Mouse (Mus musculus) kidney, embryonic 14.5 days (tissue): ENCODE data around the gene Rad18. TPM values are rescaled to one million over a fixed set of nuclear protein-coding genes. Genes with fewer than 3 reads are reported as not detected.
"Not testable (repeated sequence)": the region's sequence is repeated elsewhere in the genome, so short reads cannot be mapped to it uniquely, and the experiment has no call there.

Source experiments
- ATAC-seq: fragments of 200-750 bp; cut with Nextera tagmentation; 2 replicates; pipeline ENCODE4 v1.8.0; 2017; ENCODE audit warnings: moderate number of reproducible peaks, mild to moderate bottlenecking, moderate TSS enrichment, moderate library complexity; ENCODE audit not compliant: low FRiP score, low TSS enrichment
- H3K27ac ChIP-seq: fragments of 300-500 bp; sonication (generic); 2 replicates; pipeline ENCODE4 v1.5.1; 2014; ENCODE audit warnings: low read depth, mild to moderate bottlenecking, low read length, moderate library complexity, mixed read lengths
- H3K27me3 ChIP-seq: fragments of 300-500 bp; sonication (generic); 2 replicates; pipeline ENCODE4 v1.6.1; 2014; ENCODE audit warnings: mild to moderate bottlenecking, low read length; ENCODE audit not compliant: control insufficient read depth, insufficient read depth
- H3K36me3 ChIP-seq: fragments of 300-500 bp; sonication (generic); 2 replicates; pipeline ENCODE4 v1.6.1; 2014; ENCODE audit warnings: low read length, mixed read lengths; ENCODE audit not compliant: control insufficient read depth, insufficient read depth
- H3K4me1 ChIP-seq: fragments of 300-500 bp; sonication (generic); 2 replicates; pipeline ENCODE4 v1.6.1; 2014; ENCODE audit warnings: low read length, mixed read lengths; ENCODE audit not compliant: control insufficient read depth, insufficient read depth
- H3K4me2 ChIP-seq: fragments of 300-500 bp; sonication (generic); replicated peaks from 2 replicates; pipeline ENCODE4 v1.6.1; 2014; ENCODE audit warnings: low read depth, mild to moderate bottlenecking, low read length
- H3K4me3 ChIP-seq: fragments of 300-500 bp; sonication (generic); 2 replicates; pipeline ENCODE4 v1.5.1; 2014; ENCODE audit warnings: mild to moderate bottlenecking, low read length
- H3K9ac ChIP-seq: fragments of 300-500 bp; sonication (generic); 2 replicates; pipeline ENCODE4 v1.6.1; 2014; ENCODE audit warnings: low read depth, mild to moderate bottlenecking, low read length, moderate library complexity
- H3K9me3 ChIP-seq: fragments of 300-500 bp; sonication (generic); 2 replicates; pipeline ENCODE4 v1.6.1; 2016; ENCODE audit warnings: low read length; ENCODE audit not compliant: control insufficient read depth
- WGBS: fragments of 180-500 bp; shearing (Covaris S2); extraction: QIAGEN DNeasy Blood & Tissue Kit; methylation state at CpG from one replicate; pipeline ENCODE4 v1.1.7; 2014; 5-methylcytosine and 5-hydroxymethylcytosine counted together
- polyA plus RNA-seq: library from polyadenylated mRNA; unstranded; fragments of >200 nt; fragmentation: Nextera tagmentation; extraction: Ambion mirVana; gene quantifications from 2 replicates; pipeline ENCODE4 v1.2.1, GENCODE M21; 2014

Gene Rad18
- polyA plus RNA-seq, 1 experiment from 2014 or later, result 55.2 TPM

GRCm38 (mm10) chr6:112731386-112731785 is 34.9 kb upstream of the Rad18 start:
- Histone ChIP-seq H3K9me3 (no peaks in the 10 kb centered on the region), H3K4me3 (no peak overlapping the region), H3K4me1 (no peaks in the 10 kb centered on the region), H3K9ac (no peak overlapping the region), H3K4me2 (no peak overlapping the region), H3K36me3 (no peaks in the 10 kb centered on the region), H3K27me3 (no peaks in the 10 kb centered on the region), H3K27ac (no peak overlapping the region)
- ATAC-seq, result no peak
- WGBS, result 95% methylated on average over 10 of the region's 10 CpGs

GRCm38 (mm10) chr6:112728760-112729422 is 32.4 kb upstream of the Rad18 start:
- WGBS, result 5% methylated on average over 17 of the region's 17 CpGs

GRCm38 (mm10) chr6:112725468-112725867 is 29.0 kb upstream of the Rad18 start:
- Histone ChIP-seq H3K9me3 (no peaks in the 10 kb centered on the region), H3K4me1 (no peaks in the 10 kb centered on the region), H3K4me3 (no peak overlapping the region), H3K4me2 (no peak overlapping the region), H3K27ac (no peak overlapping the region), H3K27me3 (no peaks in the 10 kb centered on the region), H3K36me3 (no peaks in the 10 kb centered on the region), H3K9ac (no peak overlapping the region)
- no peak for ATAC-seq
- 93% methylated on average over 4 of the region's 4 CpGs for WGBS

More at GRCm38 (mm10) chr6:112728760-112729422, 32.4 kb upstream of the Rad18 start:
- Histone ChIP-seq H3K36me3 (no peaks in the 10 kb centered on the region), H3K27me3 (no peaks in the 10 kb centered on the region), H3K9me3 (no peaks in the 10 kb centered on the region), H3K9ac (0 out of 2 replicates have a peak overlapping the region, but pooled peaks have one; percentile 34), H3K27ac (peak overlapping the region; percentile 24; the same call in 1 of the 2 replicates), H3K4me1 (no peaks in the 10 kb centered on the region), H3K4me2 (peak overlapping the region; percentile 37), H3K4me3 (peak overlapping the region; percentile 32)
- ATAC-seq, result peak; percentile 93

DNA sequence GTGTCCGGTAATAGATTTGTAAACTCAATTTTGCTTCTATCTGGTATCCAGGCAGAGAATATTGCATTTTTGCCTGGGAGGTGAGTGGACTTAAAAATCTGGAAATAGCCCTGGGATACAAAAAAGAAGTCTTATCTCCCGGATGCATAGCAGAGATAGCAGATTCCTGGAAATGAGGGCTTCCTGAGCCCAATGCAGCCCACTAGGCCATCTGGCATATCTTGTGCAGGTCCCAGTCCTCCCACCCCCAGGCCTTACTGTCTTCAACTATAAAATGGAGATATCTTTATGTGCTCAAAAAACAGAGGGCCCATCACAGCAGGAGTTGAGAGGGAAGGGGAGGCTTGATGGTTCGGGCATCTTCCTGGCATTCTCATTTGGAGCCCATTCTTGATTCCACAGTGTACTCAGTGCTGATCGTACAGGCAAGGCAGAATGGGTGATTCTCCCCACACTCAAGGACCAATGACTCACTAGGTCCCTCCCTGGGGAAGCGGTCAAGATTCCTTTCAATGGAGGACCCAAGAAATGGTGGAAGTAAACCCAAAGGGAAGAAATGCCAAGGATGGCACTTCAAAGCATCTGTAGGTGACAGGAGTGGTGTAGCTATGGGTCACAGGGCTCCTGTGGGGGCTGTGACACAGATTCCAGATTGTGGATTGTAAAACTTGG is 24.1 kb upstream of the Rad18 start:
- no peak for ATAC-seq
- Histone ChIP-seq H3K27me3 (no peaks in the 10 kb centered on the region), H3K27ac (no peak overlapping the region), H3K4me3 (no peak overlapping the region), H3K9me3 (no peaks in the 10 kb centered on the region), H3K4me1 (no peaks in the 10 kb centered on the region), H3K9ac (no peak overlapping the region), H3K36me3 (no peaks in the 10 kb centered on the region), H3K4me2 (no peak overlapping the region)
- 94% methylated on average over 5 of the region's 5 CpGs for WGBS

DNA sequence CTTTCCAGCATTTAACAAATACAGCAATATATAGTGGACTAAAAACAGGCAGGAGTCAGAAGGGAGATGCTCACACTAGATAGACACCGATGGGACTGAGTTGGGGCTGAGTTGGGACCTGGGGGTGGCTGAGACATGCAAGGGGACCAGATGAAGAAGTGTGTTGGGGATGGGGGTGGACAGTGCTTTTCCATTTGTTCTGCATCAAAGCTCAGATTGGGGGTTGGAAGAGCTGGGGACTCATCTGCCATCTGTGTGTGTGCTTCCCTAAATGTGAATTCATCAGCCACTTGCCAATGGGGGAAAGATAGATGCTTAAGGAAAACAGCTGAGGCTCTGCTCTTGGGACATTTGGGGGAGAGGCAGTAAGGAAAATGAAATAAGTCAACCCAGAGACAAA is 23.5 kb upstream of the Rad18 start:
- WGBS, result 90% methylated on average over 1 of the region's 1 CpGs
- no peak for ATAC-seq

DNA sequence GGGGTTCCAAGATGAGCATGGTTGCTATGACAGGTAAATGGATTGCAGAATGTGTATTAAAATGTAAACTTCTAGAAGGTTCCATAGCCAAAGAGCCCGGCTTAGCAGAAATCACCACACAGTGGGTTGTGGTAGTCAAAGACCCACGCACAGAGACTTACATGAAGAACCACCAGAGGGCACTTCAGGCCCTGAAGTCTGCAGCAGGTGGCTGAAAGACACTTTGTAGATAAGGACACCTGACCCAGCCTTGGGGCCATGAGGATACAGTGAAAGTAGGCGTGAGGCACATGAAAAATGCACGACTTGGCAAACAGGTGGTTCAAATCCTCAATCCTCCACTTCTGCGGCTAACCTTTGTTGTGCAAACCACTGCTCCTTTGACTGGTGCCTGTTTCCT is 20.7 kb upstream of the Rad18 start:
- peak; percentile 68; the same call in 1 of the 2 replicates for ATAC-seq
- H3K27me3 ChIP-seq, result no peaks in the 10 kb centered on the region
- H3K4me2 ChIP-seq, result no peak overlapping the region
- no peaks in the 10 kb centered on the region for H3K4me1 ChIP-seq
- no peak overlapping the region for H3K27ac ChIP-seq
- WGBS, result 57% methylated on average over 5 of the region's 5 CpGs
- H3K4me3 ChIP-seq, result no peak overlapping the region
- no peaks in the 10 kb centered on the region for H3K9me3 ChIP-seq
- H3K36me3 ChIP-seq, result no peaks in the 10 kb centered on the region
- H3K9ac ChIP-seq, result no peak overlapping the region

More for the DNA sequence above, 23.5 kb upstream of the Rad18 start:
- Histone ChIP-seq H3K4me1 (no peaks in the 10 kb centered on the region), H3K4me2 (no peak overlapping the region), H3K4me3 (no peak overlapping the region), H3K36me3 (no peaks in the 10 kb centered on the region), H3K9me3 (no peaks in the 10 kb centered on the region), H3K27me3 (no peaks in the 10 kb centered on the region), H3K9ac (no peak overlapping the region), H3K27ac (no peak overlapping the region)

DNA sequence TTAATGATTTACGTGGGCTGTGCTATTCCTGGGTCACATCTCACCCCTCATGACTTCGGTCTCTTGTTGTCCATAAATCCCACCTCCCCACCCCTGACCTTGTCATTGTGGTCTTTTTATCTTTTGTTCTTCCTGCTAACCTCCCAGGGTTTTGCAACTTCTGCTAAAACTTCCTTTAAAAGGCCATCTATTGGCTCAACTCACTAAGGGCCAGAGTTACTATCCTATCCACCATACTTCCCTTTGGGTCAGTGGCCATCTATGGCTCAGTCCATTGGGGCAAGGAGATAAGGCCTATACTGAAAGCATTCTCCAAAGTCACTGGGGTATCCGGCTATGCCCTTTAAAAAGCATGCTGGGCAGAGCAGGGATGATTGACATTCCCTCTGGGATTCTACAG is 17.5 kb upstream of the Rad18 start:
- Histone ChIP-seq H3K9me3 (no peaks in the 10 kb centered on the region), H3K4me3 (no peak overlapping the region), H3K4me1 (no peaks in the 10 kb centered on the region), H3K4me2 (no peak overlapping the region), H3K9ac (no peak overlapping the region), H3K27me3 (no peaks in the 10 kb centered on the region), H3K27ac (no peak overlapping the region), H3K36me3 (no peaks in the 10 kb centered on the region)
- WGBS, result 70% methylated on average over 3 of the region's 3 CpGs
- ATAC-seq, result no peak

GRCm38 (mm10) chr6:112702296-112702695 is 5.8 kb upstream of the Rad18 start:
- not testable (repeated sequence) for H3K27ac ChIP-seq, H3K9ac ChIP-seq, ATAC-seq, H3K4me1 ChIP-seq, H3K4me2 ChIP-seq, H3K36me3 ChIP-seq, H3K4me3 ChIP-seq, H3K9me3 ChIP-seq, H3K27me3 ChIP-seq
- 85% methylated on average over 4 of the region's 4 CpGs for WGBS

- Histone ChIP-seq H3K27ac (no peak overlapping the region), H3K9me3 (no peaks in the 10 kb centered on the region), H3K27me3 (no peaks in the 10 kb centered on the region), H3K9ac (no peak overlapping the region), H3K36me3 (no peaks in the 10 kb centered on the region), H3K4me3 (no peak overlapping the region), H3K4me2 (no peak overlapping the region), H3K4me1 (peaks cover 8% of the 10 kb centered on the region; the same call in 1 of the 2 replicates)
- WGBS, result 3% methylated on average over 1 of the region's 1 CpGs
- no peak for ATAC-seq
Measured at GRCm38 (mm10) chr6:112700392-112700791, 3.9 kb upstream of the Rad18 start.
